Mouse (Mus musculus): ENCODE measurements around the gene Sf3a2. TPM values are rescaled to one million over a fixed set of nuclear protein-coding genes. Genes with fewer than 3 reads are reported as not detected.

Sf3a2 gene
- polyA plus RNA-seq (2012; rRNA removed), result 42.2 and 50.7 TPM in 2 replicates

GRCm38 (mm10) chr10:80798150-80799006, at the start of gene Sf3a2, which contains the start of gene Plekhj1:
Gene Sf3a2 (plus strand): TSS chr10:80798198.
Gene Plekhj1 (minus strand): TSS chr10:80798626.
- peak; percentile 91 to 97 for DNase-seq (ENCODE audit: extremely low spot score in 1 of 2, low spot score in 1 of 2)

GRCm38 (mm10) chr10:80748609-80749008, 49.4 kb upstream of the Sf3a2 start:
- DNase-seq (ENCODE audit: extremely low spot score in 1 of 2, low spot score in 1 of 2), result no peak

GRCm38 (mm10) chr10:80751188-80751832, 46.7 kb upstream of the Sf3a2 start:
- DNase-seq (ENCODE audit: extremely low spot score in 1 of 2, low spot score in 1 of 2), result peak; percentile 77 to 83

GRCm38 (mm10) chr10:80752079-80752625, 45.8 kb upstream of the Sf3a2 start:
- peak in 1 of 2 experiments; percentile 32 for DNase-seq (ENCODE audit: extremely low spot score in 1 of 2, low spot score in 1 of 2)

GRCm38 (mm10) chr10:80754594-80755290, 43.3 kb upstream of the Sf3a2 start, which contains the start of gene Dot1l:
Gene Dot1l (plus strand): TSS chr10:80755206.
- peak; percentile 93 to 98 for DNase-seq (ENCODE audit: extremely low spot score in 1 of 2, low spot score in 1 of 2)

- no peak for DNase-seq (ENCODE audit: extremely low spot score in 1 of 2, low spot score in 1 of 2)
These were observed 42.5 kb upstream of the Sf3a2 start for GRCm38 (mm10) chr10:80755291-80756015.

GRCm38 (mm10) chr10:80756099-80756498, 41.9 kb upstream of the Sf3a2 start:
- DNase-seq (ENCODE audit: extremely low spot score in 1 of 2, low spot score in 1 of 2), result no peak

- DNase-seq (ENCODE audit: extremely low spot score in 1 of 2, low spot score in 1 of 2), result no peak
These were observed 41.5 kb upstream of the Sf3a2 start for GRCm38 (mm10) chr10:80756509-80756908.

- peak; percentile 63 to 65 for DNase-seq (ENCODE audit: extremely low spot score in 1 of 2, low spot score in 1 of 2)
These were observed 41.0 kb upstream of the Sf3a2 start for GRCm38 (mm10) chr10:80756967-80757366.

- DNase-seq (ENCODE audit: extremely low spot score in 1 of 2, low spot score in 1 of 2), result peak in 1 of 2 experiments; percentile 74
These were observed 40.3 kb upstream of the Sf3a2 start for GRCm38 (mm10) chr10:80757717-80758116.

- peak in 1 of 2 experiments; percentile 54 for DNase-seq (ENCODE audit: extremely low spot score in 1 of 2, low spot score in 1 of 2)
These were observed 39.3 kb upstream of the Sf3a2 start for GRCm38 (mm10) chr10:80758651-80759050.

GRCm38 (mm10) chr10:80760596-80761524, 37.1 kb upstream of the Sf3a2 start:
- no peak for DNase-seq (ENCODE audit: extremely low spot score in 1 of 2, low spot score in 1 of 2)

- no peak for DNase-seq (ENCODE audit: extremely low spot score in 1 of 2, low spot score in 1 of 2)
These were observed 36.2 kb upstream of the Sf3a2 start for GRCm38 (mm10) chr10:80761821-80762220.

- DNase-seq (ENCODE audit: extremely low spot score in 1 of 2, low spot score in 1 of 2), result no peak
These were observed 34.5 kb upstream of the Sf3a2 start for GRCm38 (mm10) chr10:80763502-80763901.

GRCm38 (mm10) chr10:80765746-80766145, 32.3 kb upstream of the Sf3a2 start:
- DNase-seq (ENCODE audit: extremely low spot score in 1 of 2, low spot score in 1 of 2), result no peak

- DNase-seq (ENCODE audit: extremely low spot score in 1 of 2, low spot score in 1 of 2), result peak in 1 of 2 experiments; percentile 34
These were observed 31.7 kb upstream of the Sf3a2 start for GRCm38 (mm10) chr10:80766161-80766815.

- no peak for DNase-seq (ENCODE audit: extremely low spot score in 1 of 2, low spot score in 1 of 2)
These were observed 29.6 kb upstream of the Sf3a2 start for GRCm38 (mm10) chr10:80768365-80768764.

GRCm38 (mm10) chr10:80773816-80774215, 24.2 kb upstream of the Sf3a2 start:
- DNase-seq (ENCODE audit: extremely low spot score in 1 of 2, low spot score in 1 of 2), result no peak
